Mouse (Mus musculus) limb, embryonic 14.5 days (tissue): ENCODE data around the gene Gm20388. TPM values are rescaled to one million over a fixed set of nuclear protein-coding genes. Genes with fewer than 3 reads are reported as not detected.

Source experiments
- ATAC-seq: fragments of 200-750 bp; cut with Nextera tagmentation; 2 replicates; pipeline ENCODE4 v1.8.0; 2017; ENCODE audit warnings: low read depth, moderate number of reproducible peaks, moderate TSS enrichment; ENCODE audit not compliant: low FRiP score
- DNase-seq: peaks from one replicate; pipeline ENCODE4 v3.0.0-alpha.2; 2015; ENCODE audit warnings: low spot score
- H3K27ac ChIP-seq: fragments of 300-500 bp; sonication (generic); replicated peaks from 2 replicates; pipeline ENCODE4 v1.5.1; 2014; ENCODE audit warnings: low read depth, mild to moderate bottlenecking, low read length, moderate library complexity, mixed read lengths
- H3K27me3 ChIP-seq: fragments of 300-500 bp; sonication (generic); 2 replicates; pipeline ENCODE4 v1.6.1; 2014; ENCODE audit warnings: low read length, mixed read lengths; ENCODE audit not compliant: control insufficient read depth, insufficient read depth
- H3K36me3 ChIP-seq: fragments of 300-500 bp; sonication (generic); 2 replicates; pipeline ENCODE4 v1.6.1; 2014; ENCODE audit warnings: mild to moderate bottlenecking, low read length, moderate library complexity, mixed read lengths; ENCODE audit not compliant: control insufficient read depth, insufficient read depth
- H3K4me1 ChIP-seq: fragments of 300-500 bp; sonication (generic); 2 replicates; pipeline ENCODE4 v1.6.1; 2014; ENCODE audit warnings: antibody characterized with exemption, low read length, mixed read lengths; ENCODE audit not compliant: control insufficient read depth, insufficient read depth
- H3K4me2 ChIP-seq: fragments of 300-500 bp; sonication (generic); replicated peaks from 2 replicates; pipeline ENCODE4 v1.6.1; 2014; ENCODE audit warnings: low read depth, mild to moderate bottlenecking, low read length, moderate library complexity; ENCODE audit not compliant: severe bottlenecking
- H3K4me3 ChIP-seq: fragments of 300-500 bp; sonication (generic); replicated peaks from 2 replicates; pipeline ENCODE4 v1.5.1; 2014; ENCODE audit warnings: low read length
- H3K9ac ChIP-seq: fragments of 300-500 bp; sonication (generic); 2 replicates; pipeline ENCODE4 v1.6.1; 2014; ENCODE audit warnings: mild to moderate bottlenecking, low read depth, low read length, moderate library complexity; ENCODE audit not compliant: severe bottlenecking
- H3K9me3 ChIP-seq: fragments of 300-500 bp; sonication (generic); 2 replicates; pipeline ENCODE4 v1.6.1; 2016; ENCODE audit warnings: low read length; ENCODE audit not compliant: control insufficient read depth
- POLR2A ChIP-seq: fragments of 200-500 bp; IDR thresholded peaks from 2 replicates; pipeline ENCODE4 v1.8.0; 2012; ENCODE audit warnings: inconsistent platforms, mild to moderate bottlenecking, moderate library complexity, borderline replicate concordance; ENCODE audit not compliant: insufficient read depth, insufficient read length; ENCODE audit errors: extremely low read depth
- WGBS: fragments of 180-500 bp; shearing (Covaris S2); extraction: QIAGEN DNeasy Blood & Tissue Kit; methylation state at CpG from one replicate; pipeline ENCODE4 v1.1.7; 2014; 5-methylcytosine and 5-hydroxymethylcytosine counted together
- polyA plus RNA-seq, 2 experiments: library from polyadenylated mRNA; depleted of rRNA in 1 of 2; stranded (reverse) in 1 of 2; unstranded in 1 of 2; fragments of >200 nt; fragmentation: Nextera tagmentation in 1 of 2; extraction: Ambion mirVana in 1 of 2; gene quantifications; 2 replicates each; pipeline versions ENCODE4 v1.2.1 to v1.2.3; 2012 to 2014

Gene Gm20388
- polyA plus RNA-seq, 2 experiments = 1.9 to 49.9 TPM

DNA sequence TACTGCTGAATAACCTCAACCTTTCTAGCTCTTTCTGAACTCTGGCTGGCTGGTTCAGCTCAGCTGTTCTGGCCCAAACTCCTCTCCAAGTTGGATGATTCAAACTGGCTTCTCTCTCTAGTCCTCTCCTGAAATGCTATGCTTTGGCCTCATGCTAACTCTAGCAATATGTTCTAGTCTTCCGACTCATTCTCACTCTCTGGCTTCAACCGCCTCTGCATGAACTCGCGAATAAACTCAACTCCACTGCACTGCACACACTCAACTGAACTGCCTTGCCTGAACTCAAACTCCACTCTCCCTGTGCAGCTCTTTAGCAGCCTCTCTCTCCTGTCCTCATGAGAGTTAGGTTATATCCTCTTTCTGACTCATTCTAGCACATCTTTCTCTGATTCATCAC, 3976.5 kb downstream of the Gm20388 start:
- TF ChIP-seq POLR2A = no peak
- no peaks in the 10 kb centered on the region for H3K36me3 ChIP-seq
- no peak overlapping the region for H3K4me2 ChIP-seq
- no peaks in the 10 kb centered on the region for H3K9me3 ChIP-seq
- H3K27ac ChIP-seq = no peak overlapping the region
- no peak overlapping the region for H3K4me3 ChIP-seq
- 95% methylated on average over 4 of the region's 4 CpGs for WGBS
- H3K4me1 ChIP-seq = 0 out of 2 replicates have a peak, but pooled peaks cover 2% of the 10 kb centered on the region
- H3K27me3 ChIP-seq = peaks cover 10% of the 10 kb centered on the region
- DNase-seq (no peak), ATAC-seq (no peak)
- H3K9ac ChIP-seq = no peak overlapping the region

DNA sequence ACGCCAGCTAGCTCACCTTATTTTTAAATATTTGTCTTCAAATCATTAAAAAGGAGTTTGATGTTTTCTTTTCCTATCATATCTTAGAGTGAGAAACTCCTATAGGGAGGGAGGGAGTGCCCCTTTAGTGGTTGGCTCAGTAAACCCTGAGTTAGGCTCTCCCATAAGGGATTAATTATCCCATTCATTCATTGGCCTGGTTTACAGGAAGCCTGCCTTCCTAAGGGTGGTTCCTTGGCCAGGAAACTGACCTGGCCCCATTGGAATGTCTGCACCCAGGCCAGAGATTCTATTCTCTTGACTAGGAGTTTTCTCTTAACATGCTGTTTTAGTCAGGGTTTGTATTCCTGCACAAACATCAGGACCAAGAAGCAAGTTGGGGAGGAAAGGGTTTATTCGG, 3977.3 kb downstream of the Gm20388 start:
- DNase-seq (no peak), ATAC-seq (no peak)
- no peaks in the 10 kb centered on the region for H3K9me3 ChIP-seq
- H3K4me2 ChIP-seq = no peak overlapping the region
- H3K9ac ChIP-seq = no peak overlapping the region
- TF ChIP-seq POLR2A = no peak
- 0 out of 2 replicates have a peak, but pooled peaks cover 2% of the 10 kb centered on the region for H3K4me1 ChIP-seq
- H3K36me3 ChIP-seq = no peaks in the 10 kb centered on the region
- no peak overlapping the region for H3K27ac ChIP-seq
- 90% methylated on average over 2 of the region's 2 CpGs for WGBS
- H3K27me3 ChIP-seq = peaks cover 16% of the 10 kb centered on the region
- H3K4me3 ChIP-seq = no peak overlapping the region

DNA sequence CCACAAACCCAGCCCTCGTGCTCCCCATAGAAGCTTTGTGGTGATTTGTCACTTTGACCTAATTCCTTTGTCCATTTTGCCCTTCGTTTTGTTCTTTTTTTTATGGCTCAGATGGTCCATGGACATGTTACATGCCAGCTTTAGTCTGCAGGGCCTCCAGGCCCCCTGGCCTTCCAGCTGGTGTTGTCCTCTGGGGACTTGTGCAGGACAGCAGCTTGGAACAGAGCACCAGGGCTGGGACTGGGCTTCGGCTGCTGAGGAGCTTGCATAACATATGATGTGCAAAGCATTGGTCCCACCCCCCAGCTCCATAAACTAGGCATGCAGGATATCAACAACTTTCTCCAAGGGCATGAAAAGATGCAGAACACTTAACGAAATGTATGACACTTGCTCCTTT, 3979.2 kb downstream of the Gm20388 start:
- ATAC-seq = no peak
- no peak for DNase-seq
- no peaks in the 10 kb centered on the region for H3K9me3 ChIP-seq

DNA sequence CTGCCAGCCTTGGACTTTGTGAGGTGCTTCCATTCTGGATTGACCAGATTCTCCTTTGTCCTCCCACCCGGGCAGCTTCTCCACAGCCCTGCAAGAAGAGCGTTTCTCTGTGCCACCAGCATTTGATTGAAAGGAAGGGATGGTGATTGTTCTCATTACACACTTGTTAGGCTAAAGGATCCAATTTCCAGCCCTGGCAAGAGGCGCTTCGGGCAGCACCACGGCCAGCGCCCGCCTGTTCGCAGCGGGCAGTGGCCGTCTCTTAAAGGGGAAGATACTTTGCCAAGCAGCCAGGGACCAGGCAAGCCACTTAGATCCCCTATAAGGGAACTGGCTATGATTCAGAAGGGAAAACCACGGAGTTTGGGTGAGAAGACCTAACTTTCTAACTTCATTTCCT, 3980.6 kb downstream of the Gm20388 start:
- Histone ChIP-seq H3K4me3 (peak overlapping the region; percentile 26), H3K9ac (no peak overlapping the region), H3K36me3 (no peaks in the 10 kb centered on the region), H3K9me3 (no peaks in the 10 kb centered on the region), H3K4me1 (0 out of 2 replicates have a peak, but pooled peaks cover 2% of the 10 kb centered on the region), H3K27ac (no peak overlapping the region), H3K27me3 (peaks cover 40% of the 10 kb centered on the region), H3K4me2 (peak overlapping the region; percentile 41; the same call in 1 of the 2 replicates)
- TF ChIP-seq POLR2A = no peak
- under 1% methylated on average over 11 of the region's 11 CpGs for WGBS
- ATAC-seq = no peak
- peak; percentile 71 for DNase-seq

More for the DNA sequence above, 3979.2 kb downstream of the Gm20388 start:
- no peak for TF ChIP-seq POLR2A
- peaks cover 35% of the 10 kb centered on the region for H3K27me3 ChIP-seq
- H3K9ac ChIP-seq = no peak overlapping the region
- H3K4me2 ChIP-seq = no peak overlapping the region
- 0 out of 2 replicates have a peak, but pooled peaks cover 2% of the 10 kb centered on the region for H3K4me1 ChIP-seq
- 66% methylated on average over 4 of the region's 4 CpGs for WGBS
- no peak overlapping the region for H3K27ac ChIP-seq
- H3K4me3 ChIP-seq = no peak overlapping the region
- no peaks in the 10 kb centered on the region for H3K36me3 ChIP-seq

DNA sequence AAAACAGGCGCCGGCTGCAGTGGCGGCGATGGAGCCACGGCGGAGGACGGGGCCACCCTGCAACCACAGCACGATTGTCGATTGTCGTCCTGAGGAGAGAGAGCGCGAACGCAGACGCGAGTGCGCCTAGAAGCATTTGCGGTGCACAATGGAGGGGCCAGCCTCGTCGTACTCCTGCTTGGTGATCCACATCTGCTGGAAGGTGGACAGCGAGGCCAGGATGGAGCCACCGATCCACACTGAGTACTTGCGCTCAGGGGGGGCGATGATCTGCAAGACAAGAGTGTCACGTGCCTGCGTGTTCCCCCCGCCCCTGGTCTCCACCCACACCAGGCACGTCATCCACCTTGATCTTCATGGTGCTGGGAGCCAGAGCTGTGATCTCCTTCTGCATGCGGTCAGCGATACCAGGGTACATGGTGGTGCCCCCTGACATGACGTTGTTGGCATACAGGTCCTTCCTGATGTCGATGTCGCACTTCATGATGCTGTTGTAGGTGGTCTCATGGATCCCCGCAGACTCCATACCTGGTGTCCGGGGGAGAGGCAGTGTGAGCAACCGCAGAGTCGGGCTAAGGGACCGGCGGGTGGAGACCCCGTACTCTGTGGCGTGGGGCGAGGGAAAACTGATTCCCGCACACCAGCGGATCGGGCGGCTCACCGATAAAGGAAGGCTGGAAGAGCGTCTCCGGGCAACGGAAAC, 3981.4 kb downstream of the Gm20388 start:
- Histone ChIP-seq H3K27ac (no peak overlapping the region), H3K4me1 (0 out of 2 replicates have a peak, but pooled peaks cover 2% of the 10 kb centered on the region), H3K27me3 (peaks cover 40% of the 10 kb centered on the region), H3K36me3 (no peaks in the 10 kb centered on the region), H3K9ac (no peak overlapping the region), H3K4me2 (peak overlapping the region; percentile 41), H3K4me3 (peak overlapping the region; percentile 26), H3K9me3 (no peaks in the 10 kb centered on the region)
- WGBS = 2% methylated on average over 49 of the region's 49 CpGs
- no peak for ATAC-seq
- no peak for TF ChIP-seq POLR2A
- DNase-seq = no peak
